Mouse (Mus musculus): ENCODE data around the gene Nr5a2.

- TF ChIP-seq TAL1 (conservative IDR thresholded peaks at IDR 0.05; ENCODE audit: low read depth, low read length) (no peak), CTCF (IDR thresholded peaks at IDR 0.05; ENCODE audit: low read depth, low read length) (no peak)
Observed at GRCm38 (mm10) chr1:136883458-136884174, 76.6 kb downstream of the Nr5a2 start.
